Mouse (Mus musculus) spleen, adult 2 months (tissue): ENCODE results near the gene Satb2.

Experiments used
- CTCF ChIP-seq: fragments of 200-500 bp; IDR thresholded peaks from 2 replicates; pipeline ENCODE4 v1.5.1; 2011; ENCODE audit warnings: mild to moderate bottlenecking, inconsistent platforms; ENCODE audit not compliant: insufficient read depth, insufficient read length, insufficient replicate concordance; ENCODE audit errors: extremely low read depth
- POLR2A ChIP-seq: fragments of 200-500 bp; IDR thresholded peaks from 2 replicates; pipeline ENCODE4 v1.6.1; 2011; ENCODE audit warnings: low read depth, low read length, inconsistent platforms

- no peak for TF ChIP-seq CTCF
- no peak for TF ChIP-seq POLR2A
These were observed 58.0 kb downstream of the Satb2 start for GRCm38 (mm10) chr1:56920472-56920871.
